Mouse (Mus musculus): ENCODE measurements around the gene Prpf31. TPM values are rescaled to one million over a fixed set of nuclear protein-coding genes. Genes with fewer than 3 reads are reported as not detected.

The Prpf31 gene
- total RNA-seq, 2 experiments from 2014 or later, result 20.8 to 22.1 TPM

DNA sequence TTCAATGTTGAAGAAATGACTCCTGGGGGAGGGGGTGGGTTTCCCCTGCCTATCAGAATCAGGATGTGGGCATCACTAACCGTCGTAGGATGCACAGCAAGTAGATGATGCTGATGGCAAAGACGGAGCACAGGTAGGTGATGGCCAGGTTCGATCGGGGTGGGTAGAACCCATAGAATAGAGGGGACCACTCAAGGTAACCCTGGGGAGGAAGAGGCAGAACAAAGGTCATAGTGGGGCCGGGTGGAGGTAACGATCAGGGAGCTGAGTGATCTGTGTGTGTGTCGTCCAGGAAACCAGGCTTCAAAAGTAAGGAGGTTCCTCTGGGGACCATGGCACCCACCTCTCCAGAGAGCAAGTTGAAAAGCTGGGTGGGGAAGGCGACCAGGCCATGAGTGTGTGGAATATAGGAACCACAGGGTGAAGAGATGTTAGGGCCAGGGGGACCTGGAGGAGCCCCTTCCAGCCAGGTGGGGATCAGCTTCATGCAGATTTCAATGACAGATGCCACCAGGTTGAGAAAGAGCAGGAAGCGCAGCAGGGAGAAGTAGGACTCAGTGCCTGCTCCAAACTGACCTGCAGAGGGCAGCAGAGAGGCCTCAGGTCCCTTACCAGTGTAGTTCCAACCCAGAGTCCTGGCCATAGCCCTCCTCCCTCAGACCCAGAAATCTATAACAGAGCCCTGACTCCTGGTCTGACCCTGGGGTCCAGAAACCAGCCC, 44.9 kb downstream of the Prpf31 start:
- no peak overlapping the region for H3K4me3 ChIP-seq
- no peak overlapping the region for H3K27ac ChIP-seq
- intact Hi-C loops (cut with DNase I), result no loop called here
- peak; percentile 100; the same call in 1 of the 2 replicates for TF ChIP-seq CTCF (IDR thresholded peaks at IDR 0.05)
- peak; percentile 86 for DNase-seq

DNA sequence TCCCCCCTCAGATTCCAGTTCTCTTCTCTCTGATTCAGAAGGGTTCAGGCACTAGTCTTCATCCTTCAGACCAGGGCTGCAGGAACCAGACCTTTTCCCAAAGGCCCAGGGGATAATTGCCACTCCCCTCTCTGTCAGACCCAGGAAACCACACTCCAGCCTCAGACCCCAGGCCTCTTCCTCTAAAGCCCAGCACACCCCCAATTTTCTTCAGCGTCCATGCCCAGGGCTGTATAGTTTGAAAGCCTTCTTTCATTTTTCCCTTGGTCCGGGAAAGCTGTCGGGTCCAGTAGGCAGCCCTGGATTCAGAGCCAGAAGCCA, 45.4 kb downstream of the Prpf31 start:
- Histone ChIP-seq H3K27ac (no peak overlapping the region), H3K4me3 (no peak overlapping the region)
- TF ChIP-seq CTCF (IDR thresholded peaks at IDR 0.05), result no peak
- intact Hi-C loops (cut with DNase I), result no loop called here
- DNase-seq, result no peak

DNA sequence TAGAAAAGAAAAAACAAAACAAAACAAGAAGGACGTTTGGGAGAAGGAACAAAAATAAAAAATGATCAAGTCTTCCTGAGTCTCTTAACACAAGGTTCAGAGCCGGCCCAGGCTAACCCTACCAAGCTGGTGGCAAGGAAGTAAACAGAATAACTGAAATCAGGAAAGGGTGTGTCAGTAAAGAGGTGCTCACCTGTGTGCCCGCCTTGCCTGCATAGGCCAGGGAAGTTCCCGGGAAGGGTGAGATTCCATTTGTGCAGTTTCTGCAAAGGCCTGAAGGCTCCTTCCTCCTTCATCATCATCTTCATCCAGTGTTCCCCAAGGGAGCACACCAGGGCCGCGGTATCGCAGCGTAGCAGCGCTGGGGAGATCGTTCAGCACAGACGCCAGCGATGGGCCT, 46.6 kb downstream of the Prpf31 start:
- TF ChIP-seq CTCF (IDR thresholded peaks at IDR 0.05), result no peak
- intact Hi-C loops (cut with DNase I), result no loop called here
- Histone ChIP-seq H3K27ac (no peak overlapping the region), H3K4me3 (no peak overlapping the region)
- DNase-seq, result no peak

DNA sequence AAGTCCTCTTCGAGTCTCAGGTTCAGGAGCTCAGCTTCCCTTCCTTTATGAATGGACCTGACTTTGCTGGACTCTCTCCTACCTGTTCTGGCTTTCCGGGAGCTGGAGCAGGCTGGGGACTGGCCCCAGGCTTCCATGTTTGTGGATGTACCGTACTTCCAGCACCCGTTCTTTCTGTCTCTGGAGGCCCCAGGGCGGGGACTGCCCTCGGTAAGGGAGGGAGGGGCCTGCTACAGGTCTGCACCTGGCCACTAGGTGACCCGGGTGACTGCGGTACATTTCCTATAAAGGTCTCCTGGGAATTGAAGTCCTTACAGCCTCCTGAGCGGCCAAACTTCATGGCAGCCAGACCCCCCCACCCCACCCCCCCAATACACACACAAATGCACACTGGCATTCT, 47.6 kb downstream of the Prpf31 start, which contains the start of gene Tmc4:
Gene Tmc4, minus strand, starts transcription at position 212 of the 400 bp plus-strand sequence.
- no peak for DNase-seq
- intact Hi-C loops (cut with DNase I), result no loop called here

DNA sequence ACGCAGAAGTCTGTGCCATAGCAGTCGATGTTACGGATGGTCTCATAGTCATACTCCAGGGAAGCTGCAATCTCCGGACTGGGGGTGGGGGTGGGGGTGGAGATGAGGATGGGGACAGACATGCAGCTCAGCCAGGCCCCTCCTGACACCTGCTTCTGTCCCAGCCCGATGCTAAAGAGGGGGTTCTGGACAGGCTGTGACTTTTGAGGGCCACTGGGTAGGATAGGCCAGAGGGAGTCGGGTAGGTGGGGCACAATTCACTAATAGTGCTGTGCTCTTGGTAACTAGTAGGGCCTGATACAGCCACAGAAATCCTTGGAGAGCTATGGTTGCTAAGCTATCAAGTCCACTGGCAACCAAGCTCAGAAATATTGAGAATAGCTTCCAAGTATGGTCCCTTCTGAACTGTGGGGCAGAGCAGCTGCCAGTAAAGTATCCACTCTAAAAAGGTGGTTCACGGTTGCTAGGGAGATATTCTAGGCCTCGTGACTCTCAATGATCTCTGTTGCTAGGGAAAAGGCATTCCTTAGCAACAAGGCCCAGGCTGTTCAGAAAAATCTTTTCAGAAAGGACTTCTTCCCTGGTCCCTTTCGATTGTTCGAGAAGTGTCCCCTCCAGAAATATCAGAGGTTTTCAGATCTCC, 54.2 kb downstream of the Prpf31 start:
- no peak overlapping the region for H3K27ac ChIP-seq
- H3K4me3 ChIP-seq, result no peak overlapping the region
- DNase-seq, result no peak
- no peak for TF ChIP-seq CTCF (IDR thresholded peaks at IDR 0.05)
- intact Hi-C loops (cut with DNase I), result no loop called here

More for the DNA sequence above, 47.6 kb downstream of the Prpf31 start, which contains the start of gene Tmc4:
- Histone ChIP-seq H3K4me3 (no peak within 1 kb of the TSS), H3K27ac (no peak within 1 kb of the TSS)
- TF ChIP-seq CTCF (IDR thresholded peaks at IDR 0.05), result no peak

DNA sequence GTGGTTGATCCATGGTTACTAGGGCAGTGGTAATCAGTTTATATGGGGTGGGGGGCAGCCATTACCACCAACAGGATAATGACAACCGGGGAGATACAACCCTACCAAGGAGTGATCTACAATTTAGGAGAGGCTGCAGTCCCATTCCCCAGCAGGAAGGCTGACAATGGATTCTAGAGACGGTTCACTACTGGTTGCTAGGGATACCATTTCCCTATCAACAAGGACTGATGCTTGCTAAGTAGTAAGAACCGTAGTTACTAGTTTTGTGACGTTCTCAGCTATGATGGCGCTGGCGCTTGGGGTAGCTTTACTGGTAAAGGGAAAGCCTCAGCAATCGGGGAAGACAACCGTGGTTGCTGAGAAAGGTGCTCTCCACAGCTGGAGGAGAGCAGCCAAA, 54.9 kb downstream of the Prpf31 start:
- intact Hi-C loops (cut with DNase I), result no loop called here
- TF ChIP-seq CTCF (IDR thresholded peaks at IDR 0.05), result no peak
- H3K27ac ChIP-seq, result no peak overlapping the region

DNA sequence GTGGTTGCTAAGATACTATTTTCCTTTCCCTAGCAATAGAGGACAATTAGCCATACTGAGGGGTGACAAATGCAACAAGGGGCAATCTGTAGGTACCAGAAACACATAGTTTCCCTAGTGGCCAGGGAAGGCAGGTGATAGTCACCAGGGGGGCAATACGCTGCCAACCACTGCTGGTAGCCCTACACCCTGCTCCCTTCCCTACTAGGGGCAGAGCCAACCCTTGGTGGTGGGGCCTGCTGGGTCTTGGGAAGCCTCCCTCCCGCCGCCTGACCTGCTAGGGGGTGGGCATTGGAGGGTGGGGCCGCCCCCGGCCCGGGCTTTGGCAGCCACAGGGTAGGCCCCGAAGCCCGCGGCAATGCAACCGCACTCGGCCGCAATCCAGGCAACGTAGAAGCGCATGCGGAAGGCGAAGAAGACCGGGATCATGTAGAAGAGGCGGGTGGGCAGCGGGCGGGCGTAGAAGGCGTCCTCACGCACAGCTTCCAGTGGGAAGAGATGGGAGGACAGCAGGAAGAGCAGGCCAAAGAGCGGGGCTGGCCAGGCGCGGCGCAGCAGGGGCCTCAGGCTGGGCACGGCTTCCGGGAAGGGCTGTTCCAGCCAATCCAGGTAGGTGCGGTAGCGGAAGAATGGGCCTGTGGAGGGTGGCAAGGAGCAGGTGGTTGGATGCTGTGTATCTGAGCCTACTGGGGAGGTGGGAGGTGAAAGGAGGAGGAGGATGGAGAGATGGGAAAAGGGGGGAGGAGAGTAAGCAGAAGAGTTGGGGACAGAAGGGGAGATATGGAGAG, 55.8 kb downstream of the Prpf31 start:
- DNase-seq, result no peak
- no peak for TF ChIP-seq CTCF (IDR thresholded peaks at IDR 0.05)
- Histone ChIP-seq H3K4me3 (no peak overlapping the region), H3K27ac (no peak overlapping the region)
- intact Hi-C loops (cut with DNase I), result no loop called here

More for the DNA sequence above, 54.9 kb downstream of the Prpf31 start:
- DNase-seq, result no peak
- H3K4me3 ChIP-seq, result no peak overlapping the region

DNA sequence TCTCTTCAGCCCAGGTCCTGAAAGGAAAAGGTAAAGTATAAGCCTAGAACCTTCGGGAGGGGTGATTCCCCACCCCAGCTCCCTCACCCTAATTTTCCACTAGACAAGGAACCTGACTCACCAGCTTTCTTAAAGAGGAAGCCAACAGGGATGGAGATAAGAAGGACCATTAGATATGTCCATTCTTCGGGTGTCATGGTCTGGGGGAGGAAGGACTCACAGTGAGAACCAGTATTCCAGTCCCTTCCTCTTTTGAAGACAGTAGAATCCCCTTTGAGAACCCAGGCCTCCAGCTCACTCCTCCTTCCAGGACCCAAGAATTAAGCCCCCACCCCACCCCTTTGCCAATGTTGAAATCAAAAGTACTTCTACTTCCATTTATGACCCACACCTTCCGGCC, 62.1 kb downstream of the Prpf31 start:
- no peak for TF ChIP-seq CTCF (IDR thresholded peaks at IDR 0.05)
- Histone ChIP-seq H3K4me3 (peak overlapping the region; percentile 76), H3K27ac (peak overlapping the region; percentile 98)
- no peak for DNase-seq
- intact Hi-C loops (cut with DNase I), result loop anchor here (2.0 to 5.0 kb wide), 3 partner anchors 27 to 65 kb away; partner anchors contain the start of genes Cnot3, Leng1, Prpf31 and Tfpt

Small RNAs within 50 kb of the gene (microRNA-seq; reads per million reads assigned to microRNA genes)
- gene Gm25100 (not detected), gene Mir3572 (2.2 reads per million)

Other genes with a start within 250 kb of the Prpf31 start
- not detected for gene Cacng8, start 239.3 kb upstream of the Prpf31 start, total RNA-seq (2021)
- 100 to 1,000 TPM; 102 to 120 TPM for gene Cacng6, start 205.8 kb upstream of the Prpf31 start, total RNA-seq (2021)
- gene Tarm1, start 127.4 kb upstream of the Prpf31 start, total RNA-seq (2021), result not detected
- gene Oscar, start 13.8 kb upstream of the Prpf31 start, total RNA-seq (2021), result not detected
- gene Ndufa3, start 12.6 kb upstream of the Prpf31 start, total RNA-seq (2021), result 1,000 to 10,000 TPM in 1 of 2 experiments, 100 to 1,000 TPM in 1; 931 to 1,252 TPM
- gene Tfpt, start 56 bp upstream of the Prpf31 start, total RNA-seq (2021), result 10 to 100 TPM; 14.0 to 16.2 TPM
- gene Cnot3, start 15.3 kb downstream of the Prpf31 start, total RNA-seq (2021), result 10 to 100 TPM; 16.0 to 20.2 TPM
- 1 to 10 TPM; 4.9 to 6.8 TPM for gene Leng1, start 35.9 kb downstream of the Prpf31 start, total RNA-seq (2021)
- gene Tmc4, start 47.6 kb downstream of the Prpf31 start, total RNA-seq (2021), result 1 to 10 TPM in 1 of 2 experiments, under 1 TPM in 1; 0.38 to 1.3 TPM
- 10 to 100 TPM; 22.7 to 31.9 TPM for gene Tsen34, start 62.9 kb downstream of the Prpf31 start, total RNA-seq (2021)
- 10 to 100 TPM in 1 of 2 experiments, 1 to 10 TPM in 1; 8.9 to 10.1 TPM for gene Mboat7, start 63.5 kb downstream of the Prpf31 start, total RNA-seq (2021)
- gene Rps9, start 74.0 kb downstream of the Prpf31 start, total RNA-seq (2021), result 100 to 1,000 TPM; 399 to 461 TPM
- gene Pirb, start 90.4 kb downstream of the Prpf31 start, total RNA-seq (2021), result under 1 TPM; 0.61 to 0.84 TPM
- not detected for gene Gm15448, start 195.7 kb downstream of the Prpf31 start, total RNA-seq (2021)
- gene Pira2, start 215.1 kb downstream of the Prpf31 start, total RNA-seq (2021), result not detected